Mouse (Mus musculus): ENCODE results near the gene Myo7a. TPM values are rescaled to one million over a fixed set of nuclear protein-coding genes. Genes with fewer than 3 reads are reported as not detected.

Gene Myo7a
- polyA plus RNA-seq, 1 experiment from 2014 or later: 22.8 TPM

DNA sequence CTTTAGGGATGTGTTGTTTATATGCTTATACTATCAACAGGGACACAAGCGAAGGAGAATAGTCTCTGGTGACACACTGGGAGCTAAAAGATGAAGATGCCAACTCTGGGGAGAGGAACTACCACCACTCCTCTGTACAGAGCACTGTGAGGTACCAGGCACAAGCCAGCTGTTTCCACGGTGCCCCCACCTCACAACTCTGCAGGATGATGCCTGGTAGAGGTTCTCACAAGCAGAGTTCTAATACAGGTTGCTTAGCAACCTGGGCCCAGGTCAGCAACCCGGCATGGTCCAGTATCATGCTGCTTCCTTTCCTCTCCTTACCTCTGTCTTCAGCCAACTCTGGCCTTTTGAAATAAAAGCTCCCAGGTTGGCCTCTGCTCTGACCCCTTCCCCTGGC is 18.3 kb upstream of the Myo7a start:
- H3K9ac ChIP-seq (ENCODE audit: low read depth, low read length): no peak overlapping the region
- no peaks in the 10 kb centered on the region for H3K9me3 ChIP-seq (replicated peaks; ENCODE audit: control insufficient read depth, low read length, poor library complexity, severe bottlenecking)
- peak; percentile 63 for ATAC-seq
- H3K4me3 ChIP-seq (ENCODE audit: low read depth, low read length): no peak overlapping the region
- WGBS: 38% methylated on average over 3 of the region's 3 CpGs
- H3K27ac ChIP-seq (ENCODE audit: low read length): no peak overlapping the region
- H3K36me3 ChIP-seq (ENCODE audit: control insufficient read depth, insufficient read depth, low read length): 0 out of 2 replicates have a peak, but pooled peaks cover 1% of the 10 kb centered on the region
- no peaks in the 10 kb centered on the region for H3K27me3 ChIP-seq (ENCODE audit: control insufficient read depth, insufficient read depth, low read depth, low read length)
- H3K4me2 ChIP-seq (ENCODE audit: low read length): no peak overlapping the region
- peaks cover 3% of the 10 kb centered on the region; the same call in 1 of the 2 replicates for H3K4me1 ChIP-seq (ENCODE audit: control insufficient read depth, insufficient read depth, low read length)

DNA sequence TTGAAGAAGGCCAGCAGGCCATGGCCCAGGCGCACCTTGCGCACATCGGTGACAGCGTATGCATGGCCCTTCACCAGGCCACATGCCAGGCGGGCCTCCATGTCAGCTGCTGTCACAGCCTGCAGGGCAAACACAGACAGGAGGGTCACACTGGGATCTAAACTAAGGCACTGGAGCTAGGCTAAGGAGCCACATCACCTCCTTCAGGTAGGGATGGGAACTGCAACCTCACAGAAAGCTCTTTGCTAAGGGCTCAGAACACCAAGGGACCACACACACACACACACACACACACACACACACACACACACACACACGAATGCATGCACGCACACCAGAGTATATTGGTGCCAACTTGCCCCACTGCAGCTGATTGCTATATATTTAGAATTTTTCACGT is 12.4 kb upstream of the Myo7a start:
- no peak overlapping the region for H3K4me3 ChIP-seq (ENCODE audit: low read depth, low read length)
- H3K27ac ChIP-seq (ENCODE audit: low read length): no peak overlapping the region
- no peaks in the 10 kb centered on the region for H3K9me3 ChIP-seq (replicated peaks; ENCODE audit: control insufficient read depth, low read length, poor library complexity, severe bottlenecking)
- H3K4me2 ChIP-seq (ENCODE audit: low read length): no peak overlapping the region
- 95% methylated on average over 8 of the region's 8 CpGs for WGBS
- 0 out of 2 replicates have a peak, but pooled peaks cover 11% of the 10 kb centered on the region for H3K36me3 ChIP-seq (ENCODE audit: control insufficient read depth, insufficient read depth, low read length)
- no peak for ATAC-seq
- H3K4me1 ChIP-seq (ENCODE audit: control insufficient read depth, insufficient read depth, low read length): no peaks in the 10 kb centered on the region
- H3K27me3 ChIP-seq (ENCODE audit: control insufficient read depth, insufficient read depth, low read depth, low read length): no peaks in the 10 kb centered on the region
- no peak overlapping the region for H3K9ac ChIP-seq (ENCODE audit: low read depth, low read length)

DNA sequence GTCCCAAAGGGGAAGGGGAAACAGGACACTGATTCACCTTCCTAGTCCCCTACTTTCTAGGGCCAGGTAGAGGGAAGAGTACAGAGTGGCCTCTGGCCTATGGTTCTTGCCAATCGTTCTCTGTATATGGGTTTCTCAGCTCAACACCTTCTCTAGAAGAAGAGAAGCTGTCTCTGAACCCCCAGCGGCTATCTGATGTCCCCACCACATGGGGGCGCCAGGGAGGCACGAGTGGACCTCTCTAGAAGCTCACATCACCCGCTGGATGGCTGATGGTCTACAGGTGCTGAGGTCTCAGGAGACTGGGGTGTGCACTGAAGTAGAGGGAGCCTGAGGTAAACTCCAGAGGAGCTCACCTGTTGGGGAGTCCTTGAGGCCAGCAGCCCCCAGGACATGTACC is 6.1 kb upstream of the Myo7a start:
- Histone ChIP-seq H3K4me1 (ENCODE audit: control insufficient read depth, insufficient read depth, low read length) (no peaks in the 10 kb centered on the region), H3K27ac (ENCODE audit: low read length) (no peak overlapping the region), H3K36me3 (ENCODE audit: control insufficient read depth, insufficient read depth, low read length) (peaks cover 9% of the 10 kb centered on the region; the same call in 1 of the 2 replicates), H3K9ac (ENCODE audit: low read depth, low read length) (no peak overlapping the region), H3K9me3 (replicated peaks; ENCODE audit: control insufficient read depth, low read length, poor library complexity, severe bottlenecking) (no peaks in the 10 kb centered on the region), H3K4me2 (ENCODE audit: low read length) (no peak overlapping the region), H3K27me3 (ENCODE audit: control insufficient read depth, insufficient read depth, low read depth, low read length) (no peaks in the 10 kb centered on the region), H3K4me3 (ENCODE audit: low read depth, low read length) (no peak overlapping the region)
- WGBS: 42% methylated on average over 5 of the region's 5 CpGs
- no peak for ATAC-seq

DNA sequence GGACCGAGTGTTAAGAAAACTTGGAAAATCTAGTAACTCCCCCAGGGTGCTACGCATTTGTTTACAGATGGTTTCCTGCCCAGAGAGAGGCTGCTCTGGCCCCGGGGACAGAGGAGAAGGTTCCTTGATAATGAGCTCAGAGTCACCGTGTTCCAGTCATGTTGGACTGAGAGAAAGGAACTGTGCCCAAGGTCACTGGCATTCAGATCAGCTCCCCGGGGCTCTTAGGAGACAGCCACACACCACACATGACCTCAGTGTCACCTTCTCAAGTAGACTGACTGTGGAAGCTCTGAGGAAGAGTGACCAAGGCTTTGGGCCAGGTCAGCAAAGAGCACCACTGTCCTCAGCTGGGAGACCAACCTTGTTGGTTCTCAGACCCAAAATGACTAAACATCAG is 5.4 kb upstream of the Myo7a start:
- no peak for ATAC-seq
- Histone ChIP-seq H3K36me3 (ENCODE audit: control insufficient read depth, insufficient read depth, low read length) (peaks cover 9% of the 10 kb centered on the region; the same call in 1 of the 2 replicates), H3K4me1 (ENCODE audit: control insufficient read depth, insufficient read depth, low read length) (no peaks in the 10 kb centered on the region), H3K27ac (ENCODE audit: low read length) (no peak overlapping the region), H3K27me3 (ENCODE audit: control insufficient read depth, insufficient read depth, low read depth, low read length) (no peaks in the 10 kb centered on the region), H3K9ac (ENCODE audit: low read depth, low read length) (no peak overlapping the region), H3K4me2 (ENCODE audit: low read length) (no peak overlapping the region), H3K4me3 (ENCODE audit: low read depth, low read length) (no peak overlapping the region), H3K9me3 (replicated peaks; ENCODE audit: control insufficient read depth, low read length, poor library complexity, severe bottlenecking) (no peaks in the 10 kb centered on the region)
- WGBS: 69% methylated on average over 5 of the region's 5 CpGs

DNA sequence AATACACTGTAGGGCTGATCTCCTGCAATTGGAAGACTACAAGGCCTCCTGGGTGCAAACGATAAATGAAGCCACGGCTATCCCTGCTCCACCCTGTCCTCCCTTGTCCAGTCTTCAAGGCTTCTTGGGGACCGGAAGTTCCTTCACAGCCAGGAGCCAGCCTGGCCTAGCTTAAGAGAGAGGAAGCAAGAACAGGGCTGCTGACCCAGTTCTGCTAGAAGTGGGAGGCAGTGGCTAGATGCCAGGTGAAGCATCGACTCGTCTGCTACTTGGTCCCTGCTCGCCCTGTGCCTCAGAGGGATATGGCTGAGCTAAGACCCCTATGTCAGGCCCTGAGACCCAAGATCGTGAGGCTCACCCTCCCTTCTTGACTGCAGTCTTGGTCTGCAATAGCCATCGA is 2.3 kb upstream of the Myo7a start:
- H3K4me3 ChIP-seq (ENCODE audit: low read depth, low read length): no peak overlapping the region
- peaks cover 3% of the 10 kb centered on the region; the same call in 1 of the 2 replicates for H3K36me3 ChIP-seq (ENCODE audit: control insufficient read depth, insufficient read depth, low read length)
- H3K4me1 ChIP-seq (ENCODE audit: control insufficient read depth, insufficient read depth, low read length): no peaks in the 10 kb centered on the region
- H3K27me3 ChIP-seq (ENCODE audit: control insufficient read depth, insufficient read depth, low read depth, low read length): no peaks in the 10 kb centered on the region
- ATAC-seq: no peak
- no peak overlapping the region for H3K27ac ChIP-seq (ENCODE audit: low read length)
- no peak overlapping the region for H3K9ac ChIP-seq (ENCODE audit: low read depth, low read length)
- H3K9me3 ChIP-seq (replicated peaks; ENCODE audit: control insufficient read depth, low read length, poor library complexity, severe bottlenecking): no peaks in the 10 kb centered on the region
- no peak overlapping the region for H3K4me2 ChIP-seq (ENCODE audit: low read length)
- 82% methylated on average over 8 of the region's 8 CpGs for WGBS

DNA sequence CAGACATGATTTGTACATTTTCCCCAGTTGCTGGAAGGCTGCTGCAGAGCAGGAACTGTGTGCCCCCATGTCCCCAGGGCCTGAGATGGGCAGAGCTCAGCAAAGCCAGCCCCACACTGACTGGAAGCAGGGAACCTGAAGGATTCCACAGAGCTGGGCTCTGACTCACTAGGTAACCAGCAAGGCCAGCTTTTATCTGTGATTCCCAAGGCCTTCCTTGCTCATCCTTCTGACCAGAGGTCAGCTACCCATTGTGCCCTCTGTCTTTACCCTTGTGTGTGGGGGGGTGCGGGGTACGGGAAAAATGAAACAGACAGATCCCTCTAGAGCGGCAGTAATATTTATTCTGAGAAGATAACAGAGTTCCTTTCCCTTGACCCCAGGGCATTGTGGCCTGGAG is 1.9 kb upstream of the Myo7a start:
- no peaks in the 10 kb centered on the region for H3K9me3 ChIP-seq (replicated peaks; ENCODE audit: control insufficient read depth, low read length, poor library complexity, severe bottlenecking)
- no peak overlapping the region for H3K27ac ChIP-seq (ENCODE audit: low read length)
- H3K4me2 ChIP-seq (ENCODE audit: low read length): no peak overlapping the region
- WGBS: 87% methylated on average over 3 of the region's 3 CpGs
- peaks cover 3% of the 10 kb centered on the region; the same call in 1 of the 2 replicates for H3K36me3 ChIP-seq (ENCODE audit: control insufficient read depth, insufficient read depth, low read length)
- H3K9ac ChIP-seq (ENCODE audit: low read depth, low read length): no peak overlapping the region
- no peaks in the 10 kb centered on the region for H3K4me1 ChIP-seq (ENCODE audit: control insufficient read depth, insufficient read depth, low read length)
- H3K27me3 ChIP-seq (ENCODE audit: control insufficient read depth, insufficient read depth, low read depth, low read length): no peaks in the 10 kb centered on the region
- H3K4me3 ChIP-seq (ENCODE audit: low read depth, low read length): no peak overlapping the region
- ATAC-seq: no peak

DNA sequence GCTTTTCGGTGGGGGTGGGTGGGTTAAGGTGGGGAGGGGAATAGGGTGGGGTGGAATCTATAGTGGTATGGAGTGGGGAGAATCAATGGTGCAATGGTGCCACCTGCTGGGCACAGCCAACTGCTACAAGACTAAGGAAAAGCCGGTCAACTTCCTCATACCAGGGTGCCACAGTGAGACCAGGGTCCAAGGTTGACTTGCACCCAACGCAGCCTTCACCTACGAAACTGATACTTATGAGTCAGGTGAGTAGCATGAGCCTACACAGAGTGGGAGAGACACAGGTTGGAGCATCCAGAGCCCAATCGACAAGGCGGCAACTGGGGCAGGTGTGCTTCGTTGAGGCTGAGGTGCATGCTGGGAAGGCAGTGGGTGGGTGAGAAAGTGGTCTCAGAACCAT is 1.0 kb upstream of the Myo7a start:
- no peak overlapping the region for H3K9ac ChIP-seq (ENCODE audit: low read depth, low read length)
- 13% methylated on average over 7 of the region's 7 CpGs for WGBS
- no peak overlapping the region for H3K4me3 ChIP-seq (ENCODE audit: low read depth, low read length)

DNA sequence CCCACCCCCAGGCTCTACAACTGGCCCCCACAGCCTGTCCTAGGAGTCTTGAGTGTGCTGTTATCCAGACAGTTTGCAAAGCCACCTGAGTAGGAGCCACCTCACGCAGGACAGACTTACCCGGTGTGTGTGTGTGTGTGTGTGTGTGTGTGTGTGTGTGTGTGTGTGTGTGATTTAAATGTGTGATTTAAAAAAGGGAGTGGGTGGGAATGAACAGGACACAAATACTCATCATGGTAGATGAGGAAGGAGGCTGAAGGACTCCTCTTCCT is 573 bp upstream of the Myo7a start:
- H3K4me2 ChIP-seq (ENCODE audit: low read length): no peak overlapping the region; the same call in 1 of the 2 replicates
- no peaks in the 10 kb centered on the region for H3K9me3 ChIP-seq (replicated peaks; ENCODE audit: control insufficient read depth, low read length, poor library complexity, severe bottlenecking)
- peaks cover 3% of the 10 kb centered on the region; the same call in 1 of the 2 replicates for H3K36me3 ChIP-seq (ENCODE audit: control insufficient read depth, insufficient read depth, low read length)
- no peaks in the 10 kb centered on the region for H3K27me3 ChIP-seq (ENCODE audit: control insufficient read depth, insufficient read depth, low read depth, low read length)
- WGBS: 83% methylated on average over 2 of the region's 2 CpGs
- H3K27ac ChIP-seq (ENCODE audit: low read length): no peak overlapping the region
- H3K4me3 ChIP-seq (ENCODE audit: low read depth, low read length): no peak overlapping the region
- H3K4me1 ChIP-seq (ENCODE audit: control insufficient read depth, insufficient read depth, low read length): no peaks in the 10 kb centered on the region
- peak; percentile 47 for ATAC-seq
- no peak overlapping the region for H3K9ac ChIP-seq (ENCODE audit: low read depth, low read length)

More for the DNA sequence above, 1.0 kb upstream of the Myo7a start:
- Histone ChIP-seq H3K27ac (ENCODE audit: low read length) (no peak overlapping the region), H3K36me3 (ENCODE audit: control insufficient read depth, insufficient read depth, low read length) (peaks cover 3% of the 10 kb centered on the region; the same call in 1 of the 2 replicates), H3K27me3 (ENCODE audit: control insufficient read depth, insufficient read depth, low read depth, low read length) (no peaks in the 10 kb centered on the region), H3K9me3 (replicated peaks; ENCODE audit: control insufficient read depth, low read length, poor library complexity, severe bottlenecking) (no peaks in the 10 kb centered on the region), H3K4me2 (ENCODE audit: low read length) (peak overlapping the region; percentile 49), H3K4me1 (ENCODE audit: control insufficient read depth, insufficient read depth, low read length) (no peaks in the 10 kb centered on the region)
- ATAC-seq: peak; percentile 75

DNA sequence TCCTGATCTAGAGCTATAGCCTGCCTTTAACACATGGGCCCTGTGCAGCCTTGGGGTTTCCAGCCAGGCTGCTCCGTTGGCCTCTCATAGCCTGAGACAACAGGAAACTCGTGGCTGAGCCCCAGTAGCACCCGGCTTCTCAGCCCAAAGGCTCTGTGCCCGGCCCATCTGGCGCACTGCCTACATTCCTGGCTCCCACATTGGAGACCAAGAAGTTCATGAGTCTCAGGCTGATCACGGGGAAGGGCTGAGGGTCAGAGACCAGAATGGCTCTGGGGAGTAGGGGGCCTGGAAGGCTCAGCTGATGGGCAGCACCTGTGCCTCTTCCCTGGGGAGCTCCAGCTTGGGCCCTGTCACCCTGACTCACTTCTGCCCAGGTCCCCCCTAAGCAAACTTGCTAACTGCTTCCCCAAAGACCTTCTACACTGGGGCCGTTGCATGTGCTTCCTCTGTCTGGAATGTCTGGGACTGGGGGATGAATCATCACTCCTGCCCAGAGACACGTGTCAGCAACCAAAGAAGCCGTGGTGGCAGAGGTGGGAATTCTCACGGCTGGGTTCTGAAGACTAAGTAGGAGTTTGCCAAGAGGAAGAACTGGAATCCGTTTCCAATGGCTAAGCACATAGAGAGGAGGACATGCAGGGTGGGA is 2.2 kb downstream of the Myo7a start:
- Histone ChIP-seq H3K36me3 (ENCODE audit: control insufficient read depth, insufficient read depth, low read length) (no peaks in the 10 kb centered on the region), H3K9ac (ENCODE audit: low read depth, low read length) (no peak overlapping the region), H3K4me1 (ENCODE audit: control insufficient read depth, insufficient read depth, low read length) (no peaks in the 10 kb centered on the region), H3K4me2 (ENCODE audit: low read length) (no peak overlapping the region), H3K27ac (ENCODE audit: low read length) (no peak overlapping the region), H3K4me3 (ENCODE audit: low read depth, low read length) (no peak overlapping the region), H3K27me3 (ENCODE audit: control insufficient read depth, insufficient read depth, low read depth, low read length) (no peaks in the 10 kb centered on the region), H3K9me3 (replicated peaks; ENCODE audit: control insufficient read depth, low read length, poor library complexity, severe bottlenecking) (no peaks in the 10 kb centered on the region)
- 62% methylated on average over 11 of the region's 11 CpGs for WGBS
- no peak for ATAC-seq

All from midbrain, embryonic 16.5 days (tissue).